Mouse (Mus musculus): ENCODE data around the gene Klhl26.

Klhl26 gene

DNA sequence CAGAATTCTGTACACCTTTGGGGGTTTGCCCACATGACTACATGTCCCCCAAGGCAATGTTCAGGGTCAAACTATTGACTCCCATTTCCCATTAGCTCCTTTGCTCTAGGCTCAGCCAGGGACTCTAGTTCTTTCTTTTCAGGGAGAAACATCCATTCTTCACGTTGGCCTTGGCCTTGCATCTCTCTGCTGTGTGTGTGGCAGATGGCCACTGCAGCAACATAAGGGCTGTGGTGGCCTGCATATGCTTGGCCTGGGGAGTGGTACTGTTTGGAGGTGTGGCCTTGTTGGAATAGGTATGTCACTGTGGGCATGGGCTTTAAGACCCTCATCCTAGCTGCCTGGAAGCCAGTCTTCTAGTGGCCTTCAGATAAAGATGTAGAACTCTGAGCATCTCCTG lies 30.8 kb downstream of the Klhl26 start:
- DNase-seq (ENCODE audit: low read depth), result no peak

DNA sequence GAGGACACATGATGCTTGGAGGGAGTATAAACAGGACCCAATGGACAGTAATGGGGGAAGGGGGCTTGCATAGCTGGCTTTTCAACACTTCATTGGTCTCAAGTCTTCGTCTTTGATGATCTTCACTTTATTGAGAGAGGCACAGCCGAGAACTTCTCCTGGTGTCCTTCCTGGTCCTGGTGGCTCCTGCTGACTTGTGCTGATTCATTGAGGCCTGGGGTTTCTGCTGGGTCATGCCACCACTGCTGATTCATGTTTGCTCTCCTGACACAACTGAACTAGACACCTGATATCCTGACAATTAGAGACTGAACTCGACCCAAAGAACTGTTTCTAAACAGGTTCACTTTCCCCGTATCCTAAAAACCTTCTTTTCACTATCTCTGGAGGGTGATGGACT lies 33.4 kb downstream of the Klhl26 start:
- DNase-seq (ENCODE audit: low read depth), result no peak

DNA sequence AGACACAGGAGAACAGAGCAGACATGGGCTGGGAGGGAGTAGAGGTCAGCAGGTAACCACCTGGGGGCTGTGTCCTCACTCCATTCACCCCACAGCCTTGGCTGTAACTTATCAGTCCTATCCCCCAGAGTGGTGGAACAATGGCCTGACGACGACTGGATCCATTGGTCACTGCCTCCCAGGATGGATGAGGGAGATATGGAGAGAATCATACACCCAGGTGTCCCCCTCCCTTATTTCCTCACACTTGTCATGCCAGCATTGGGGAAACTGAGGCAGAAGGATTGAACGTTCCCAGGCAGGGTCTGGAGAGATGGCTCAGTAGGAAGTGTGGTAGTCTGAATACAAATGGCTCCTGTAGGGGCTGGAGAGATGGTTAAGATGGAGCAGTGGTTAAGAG lies 35.2 kb downstream of the Klhl26 start:
- DNase-seq (ENCODE audit: low read depth), result no peak

DNA sequence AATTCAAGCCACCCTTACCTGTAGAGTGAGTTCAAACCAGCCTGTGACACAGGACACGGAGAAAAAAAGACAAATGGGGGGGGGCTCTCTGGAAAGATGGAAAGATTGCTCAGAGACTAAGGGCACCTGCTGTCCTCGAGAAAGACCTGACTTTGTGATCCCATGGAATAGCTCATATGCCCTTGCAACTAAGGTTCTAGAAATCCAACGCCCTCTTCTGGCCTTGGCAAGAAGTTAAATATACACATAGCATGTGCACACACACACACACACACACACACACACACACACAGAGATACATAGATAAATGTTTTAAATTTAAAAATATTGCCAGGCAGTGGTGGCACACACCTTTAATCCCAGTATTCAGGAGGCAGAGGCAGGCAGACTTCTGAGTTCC lies 36.5 kb downstream of the Klhl26 start:
- DNase-seq (ENCODE audit: low read depth), result peak; percentile 39

DNA sequence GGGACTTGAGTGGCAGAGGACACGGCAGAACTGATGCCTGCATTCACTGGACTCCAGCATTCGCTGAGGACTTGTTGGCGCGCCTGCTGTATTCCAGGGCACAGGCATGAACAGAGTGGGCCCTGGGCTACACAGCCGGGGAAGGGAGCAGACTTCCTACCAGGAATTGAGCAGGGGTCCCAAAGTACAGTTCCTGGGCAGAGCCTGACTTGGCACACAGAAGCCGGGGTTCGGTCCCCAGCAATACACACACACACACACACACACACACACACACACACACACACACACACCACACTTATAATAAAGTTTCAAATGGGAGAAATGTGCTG lies 37.0 kb downstream of the Klhl26 start:
- no peak for DNase-seq (ENCODE audit: low read depth)

DNA sequence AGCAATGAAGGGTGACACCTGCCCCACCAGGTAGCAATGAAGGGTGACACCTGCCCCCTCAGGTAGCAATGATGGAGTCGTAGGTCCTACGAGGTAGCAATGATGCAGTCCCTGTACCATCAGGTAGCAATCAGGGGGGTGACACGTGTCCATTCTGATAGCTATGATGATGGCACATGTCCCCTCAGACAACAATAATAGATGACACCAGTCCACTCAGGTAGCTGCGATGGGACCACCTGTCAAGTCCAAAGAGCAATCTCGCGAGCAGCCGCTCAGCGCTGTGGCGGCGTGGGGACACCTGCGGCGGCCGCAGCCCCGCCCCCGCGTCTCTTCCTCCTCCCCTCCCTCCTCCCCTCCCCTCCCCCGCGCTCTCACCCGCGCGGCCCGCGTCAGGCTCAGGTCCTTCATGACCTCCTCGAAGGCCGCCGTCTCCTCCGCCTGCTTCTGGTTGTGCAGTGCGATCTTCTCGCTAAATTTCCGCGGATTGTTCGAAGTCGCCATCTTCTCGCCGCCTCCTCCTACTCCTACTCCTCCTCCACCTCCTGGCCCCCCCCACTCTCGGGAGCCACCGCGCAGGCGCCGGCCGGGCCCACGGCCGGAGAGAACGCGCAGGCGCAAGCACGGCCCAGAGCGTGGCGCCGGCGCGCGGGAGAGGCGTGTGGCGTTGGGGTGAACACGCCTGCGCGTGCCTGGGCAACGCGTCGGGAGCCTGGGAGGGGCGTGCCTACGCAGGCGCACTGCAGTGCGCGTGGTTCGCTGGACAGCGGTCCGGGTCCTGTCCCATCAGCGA lies 37.5 kb downstream of the Klhl26 start, which contains the start of gene Crtc1:
Gene Crtc1 (minus strand): TSS at position 525 of the 793 bp plus-strand sequence.
- peak; percentile 98 for DNase-seq (ENCODE audit: low read depth)

DNA sequence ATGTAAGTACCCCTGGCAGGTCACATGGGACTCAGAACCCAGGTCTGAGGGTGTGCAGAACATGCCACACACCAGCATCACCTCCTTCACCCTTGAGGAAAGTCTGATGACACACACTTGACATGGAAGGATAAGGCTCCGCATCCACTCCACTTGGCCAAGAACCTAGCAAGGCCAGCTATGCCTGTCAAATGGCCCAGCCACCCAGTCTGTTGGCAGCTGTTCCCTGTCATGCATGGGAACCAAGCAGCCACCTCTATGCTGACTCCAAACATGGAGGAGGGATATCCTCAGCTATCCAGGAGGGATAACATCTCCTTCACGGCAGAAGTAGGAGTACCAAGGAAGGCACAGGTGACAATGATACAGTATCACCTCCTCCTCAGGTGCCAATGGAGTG lies 38.3 kb downstream of the Klhl26 start:
- no peak for DNase-seq (ENCODE audit: low read depth)

DNA sequence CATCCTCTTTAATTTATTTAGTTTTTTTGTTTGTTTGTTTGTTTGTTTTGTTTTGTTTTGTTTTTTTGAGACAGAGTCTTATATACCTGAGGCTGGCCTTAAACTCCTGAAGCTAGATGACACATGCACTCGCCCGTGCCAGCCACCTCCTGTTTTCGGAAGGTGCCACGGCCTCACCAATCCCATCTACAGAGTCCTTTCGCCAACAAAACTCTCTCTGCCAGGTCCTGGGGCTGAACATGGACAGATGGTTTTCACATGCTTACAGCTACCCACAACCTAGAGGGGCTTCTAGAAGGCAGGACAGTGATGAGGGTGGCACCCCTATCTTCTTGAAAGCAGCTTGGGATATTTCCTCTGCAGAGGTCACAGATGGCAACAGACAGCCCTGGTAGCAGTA lies 41.6 kb downstream of the Klhl26 start:
- DNase-seq (ENCODE audit: low read depth), result no peak

DNA sequence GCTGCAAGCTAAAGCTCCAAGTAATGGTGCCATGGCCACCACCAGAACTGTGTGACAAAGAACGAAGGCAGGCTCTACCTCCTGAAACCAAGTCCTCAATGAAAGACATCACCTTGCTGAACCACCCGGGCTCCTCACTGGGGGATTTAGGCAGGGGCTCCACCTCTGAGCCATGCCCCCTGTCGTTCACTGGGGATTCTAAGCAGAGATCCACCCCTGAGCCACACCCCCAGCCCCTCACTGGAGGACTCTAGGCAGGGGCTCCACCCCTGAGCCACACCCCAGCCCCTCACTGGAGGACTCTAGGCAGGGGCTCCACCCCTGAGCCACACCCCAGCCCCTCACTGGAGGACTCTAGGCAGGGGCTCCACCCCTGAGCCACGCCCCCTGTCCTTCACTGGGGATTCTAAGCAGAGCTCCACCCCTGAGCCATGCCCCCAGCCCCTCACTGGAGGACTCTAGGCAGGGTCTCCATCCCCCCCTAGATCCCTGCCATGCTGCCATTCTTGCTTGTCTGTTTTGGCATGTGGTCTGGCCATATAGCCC lies 43.7 kb downstream of the Klhl26 start:
- no peak for DNase-seq (ENCODE audit: low read depth)

DNA sequence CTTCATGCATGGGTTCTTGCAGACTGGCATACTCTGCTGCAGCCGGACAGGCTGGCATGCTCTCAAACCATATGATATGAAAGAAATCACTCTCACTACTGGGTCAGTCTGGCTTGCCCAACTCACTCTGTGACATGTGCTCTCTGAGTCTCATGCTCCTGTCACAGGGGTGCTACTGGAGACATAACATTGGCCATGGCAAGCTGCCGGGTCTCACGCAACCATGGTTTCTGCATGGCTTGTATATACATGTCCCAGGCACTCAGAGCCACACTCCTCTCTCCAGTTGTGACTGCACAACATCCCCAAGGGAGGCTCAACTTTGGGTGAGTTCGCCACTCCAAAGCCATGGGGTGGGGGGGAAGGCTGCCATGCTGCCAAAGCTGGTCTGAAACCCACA lies 45.6 kb downstream of the Klhl26 start:
- DNase-seq (ENCODE audit: low read depth), result no peak

DNA sequence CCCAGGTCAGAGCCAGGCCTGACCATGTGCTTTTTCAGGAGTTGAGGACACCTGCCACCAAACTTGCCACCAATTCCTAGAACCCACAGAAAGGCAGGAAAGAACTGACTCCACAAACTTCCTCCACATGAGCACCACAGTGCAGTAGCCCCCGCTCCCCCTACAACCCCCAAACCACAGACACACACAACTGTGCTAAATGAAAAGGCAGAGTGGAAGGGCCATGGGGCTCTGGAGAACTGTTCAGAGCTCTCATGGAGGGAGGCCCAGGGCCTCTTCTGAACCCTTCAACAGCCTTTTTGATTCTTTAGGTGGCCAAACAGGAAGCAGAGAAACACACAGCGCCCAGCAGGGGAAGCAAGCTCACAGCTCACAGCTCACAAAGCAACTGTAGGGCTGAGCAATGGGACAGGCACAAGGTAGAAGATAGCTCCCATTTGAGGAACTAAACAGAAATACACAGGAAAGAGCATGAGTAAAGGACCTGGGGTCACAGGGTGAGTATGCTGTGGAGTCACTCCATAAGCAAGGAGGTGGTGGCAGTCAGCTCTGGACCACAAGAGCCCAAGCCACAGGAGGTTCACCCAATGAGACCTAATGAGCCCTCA lies 50.4 kb downstream of the Klhl26 start:
- DNase-seq (ENCODE audit: low read depth), result peak; percentile 25

DNA sequence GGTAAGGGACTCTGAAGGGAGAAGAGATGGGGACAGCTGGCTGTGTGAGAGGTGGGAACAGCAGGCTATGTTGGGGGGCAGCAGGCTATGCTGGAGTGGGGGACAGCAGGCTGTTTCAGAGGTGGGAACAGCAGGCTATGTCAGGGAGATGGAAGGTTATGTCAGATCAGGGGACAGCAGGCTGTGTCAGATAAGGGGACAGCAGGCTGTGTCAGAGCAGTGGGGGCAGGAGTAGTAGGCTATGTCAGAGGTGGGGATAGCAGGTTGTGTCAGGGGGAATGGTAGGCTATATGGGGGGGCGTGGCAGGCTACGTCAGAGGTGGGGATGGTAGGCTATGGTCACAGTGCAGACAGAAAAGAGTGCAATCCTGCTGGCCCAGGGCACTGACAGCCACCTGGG lies 54.0 kb downstream of the Klhl26 start:
- no peak for DNase-seq (ENCODE audit: low read depth)

DNA sequence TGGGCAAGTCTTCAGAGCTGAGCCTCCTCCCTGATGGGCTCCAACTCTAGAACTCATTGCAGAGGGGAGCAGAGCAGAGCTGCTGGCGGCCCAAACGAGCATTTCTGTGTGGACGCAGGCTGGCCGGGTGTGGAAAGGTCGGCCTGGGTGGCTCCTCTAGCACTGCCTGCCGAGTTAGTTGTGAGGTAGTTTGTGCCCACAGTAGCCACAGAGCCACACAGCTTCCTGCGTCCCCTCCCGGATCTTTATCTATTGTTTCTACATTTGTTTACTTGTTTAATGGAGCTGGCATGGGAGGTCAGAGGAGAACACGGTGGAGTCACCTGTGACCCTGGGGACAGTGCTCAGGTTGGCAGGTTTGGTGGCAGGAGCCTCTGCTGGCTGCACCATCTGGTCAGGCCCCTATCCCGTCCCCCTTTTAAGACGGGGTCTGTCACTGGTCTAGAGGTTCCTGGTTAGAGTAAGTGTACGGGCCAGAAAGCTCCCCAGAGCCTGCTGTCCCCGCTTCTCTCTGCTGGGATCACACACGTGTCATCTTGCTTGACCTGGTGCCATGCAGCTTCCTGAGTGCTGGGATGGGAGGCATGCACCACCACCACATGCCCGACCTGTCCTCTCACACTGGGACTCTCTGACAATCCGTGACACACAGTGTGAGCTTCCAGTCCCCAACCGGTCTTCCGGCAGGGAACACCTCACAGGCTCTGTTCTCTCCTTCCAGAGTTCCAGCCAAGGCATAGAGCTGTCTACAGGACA lies 55.2 kb downstream of the Klhl26 start:
- DNase-seq (ENCODE audit: low read depth), result no peak

DNA sequence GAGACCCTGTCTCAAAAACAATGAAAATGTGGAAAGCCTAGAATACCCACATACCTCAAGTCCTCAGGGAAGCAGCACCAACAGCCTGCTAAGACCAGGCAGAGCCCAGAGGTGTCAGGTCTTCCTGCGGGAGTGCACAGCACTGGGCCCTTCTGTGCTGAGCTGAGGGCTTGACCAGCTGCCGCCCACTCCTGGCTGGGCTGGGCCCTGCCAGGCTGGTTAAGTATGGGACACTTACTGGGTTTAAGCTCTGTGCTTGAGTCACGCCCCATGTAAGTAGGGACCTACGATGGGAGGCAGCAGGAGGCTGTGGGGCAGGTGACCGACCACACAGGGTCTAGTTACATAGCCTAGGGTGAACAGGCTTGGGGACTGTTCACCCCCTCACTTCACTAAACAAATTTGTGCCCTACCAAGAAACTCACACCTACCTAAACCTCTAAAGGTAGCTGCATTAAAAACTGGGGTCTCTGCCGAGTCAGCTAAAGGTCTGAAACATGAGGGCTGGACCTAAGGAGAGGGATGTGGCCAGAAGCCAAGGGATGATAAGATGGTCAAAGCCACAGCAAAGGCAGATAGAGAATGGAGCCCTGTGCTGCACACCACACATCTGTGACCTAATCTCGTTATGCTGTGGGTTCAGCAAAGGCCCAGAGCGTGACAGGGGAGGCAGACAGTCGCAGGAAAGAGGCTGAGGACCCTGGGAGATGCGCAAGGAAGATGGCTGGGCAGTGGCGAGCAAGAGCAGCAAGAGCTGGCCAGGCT lies 56.7 kb downstream of the Klhl26 start:
- no peak for DNase-seq (ENCODE audit: low read depth)

DNA sequence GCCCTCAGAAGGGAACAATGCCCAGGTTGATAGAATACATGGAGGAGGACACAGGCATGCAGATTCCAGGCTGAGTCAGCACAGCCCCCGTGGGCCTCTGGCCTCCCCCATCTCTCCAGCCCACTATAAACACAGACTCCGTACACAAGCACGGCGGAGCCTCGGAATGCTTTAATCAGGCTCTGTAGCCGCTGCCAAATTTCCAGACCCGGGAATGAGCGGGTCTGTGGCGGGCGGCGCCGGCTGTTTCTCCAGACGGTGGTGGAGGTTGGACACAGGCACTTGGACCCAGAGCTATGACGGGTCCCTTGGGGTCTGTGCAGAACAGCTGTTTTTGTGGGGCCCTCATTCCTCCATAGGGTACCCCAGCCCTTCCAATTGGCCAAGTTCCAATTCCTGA lies 57.8 kb downstream of the Klhl26 start:
- no peak for DNase-seq (ENCODE audit: low read depth)

DNA sequence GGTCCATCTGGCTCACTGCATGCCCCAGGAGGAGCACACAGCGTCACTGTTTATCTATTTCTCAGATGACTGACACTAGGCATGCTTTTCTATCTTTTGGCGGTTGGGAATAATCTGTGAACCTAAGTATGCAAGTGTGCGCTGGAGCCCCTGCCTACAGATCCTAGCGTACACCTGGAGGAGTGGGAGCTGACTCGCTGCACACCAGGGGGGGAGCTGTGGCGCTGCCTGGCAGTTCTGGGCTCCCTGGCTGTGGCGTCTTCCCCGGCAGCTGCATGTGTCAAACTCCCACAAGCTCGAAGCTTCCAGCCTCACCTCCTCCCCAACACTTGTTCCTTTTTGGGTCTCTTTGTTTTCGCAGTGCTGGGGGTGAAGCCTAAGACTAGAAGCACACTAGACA lies 58.9 kb downstream of the Klhl26 start:
- no peak for DNase-seq (ENCODE audit: low read depth)

DNA sequence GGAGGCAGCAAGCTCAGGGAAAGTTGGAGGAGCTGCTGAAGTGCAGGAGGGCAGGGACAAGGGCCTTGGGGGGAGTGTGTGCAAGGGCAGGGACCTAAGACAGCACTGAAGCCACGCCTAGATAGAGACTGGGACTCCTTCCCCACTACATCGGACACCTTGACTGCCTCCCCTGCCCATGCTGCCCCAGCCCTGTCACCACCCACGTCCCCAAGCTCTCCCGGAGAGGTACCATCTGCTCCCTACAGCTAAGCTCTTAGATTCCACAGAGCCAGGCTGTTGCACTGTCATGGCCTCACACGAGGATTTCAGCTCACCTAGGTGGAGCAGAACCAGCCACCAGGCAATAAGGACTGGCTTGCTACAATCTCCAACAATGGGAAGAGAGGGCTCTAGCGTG lies 59.8 kb downstream of the Klhl26 start:
- DNase-seq (ENCODE audit: low read depth), result no peak

DNA sequence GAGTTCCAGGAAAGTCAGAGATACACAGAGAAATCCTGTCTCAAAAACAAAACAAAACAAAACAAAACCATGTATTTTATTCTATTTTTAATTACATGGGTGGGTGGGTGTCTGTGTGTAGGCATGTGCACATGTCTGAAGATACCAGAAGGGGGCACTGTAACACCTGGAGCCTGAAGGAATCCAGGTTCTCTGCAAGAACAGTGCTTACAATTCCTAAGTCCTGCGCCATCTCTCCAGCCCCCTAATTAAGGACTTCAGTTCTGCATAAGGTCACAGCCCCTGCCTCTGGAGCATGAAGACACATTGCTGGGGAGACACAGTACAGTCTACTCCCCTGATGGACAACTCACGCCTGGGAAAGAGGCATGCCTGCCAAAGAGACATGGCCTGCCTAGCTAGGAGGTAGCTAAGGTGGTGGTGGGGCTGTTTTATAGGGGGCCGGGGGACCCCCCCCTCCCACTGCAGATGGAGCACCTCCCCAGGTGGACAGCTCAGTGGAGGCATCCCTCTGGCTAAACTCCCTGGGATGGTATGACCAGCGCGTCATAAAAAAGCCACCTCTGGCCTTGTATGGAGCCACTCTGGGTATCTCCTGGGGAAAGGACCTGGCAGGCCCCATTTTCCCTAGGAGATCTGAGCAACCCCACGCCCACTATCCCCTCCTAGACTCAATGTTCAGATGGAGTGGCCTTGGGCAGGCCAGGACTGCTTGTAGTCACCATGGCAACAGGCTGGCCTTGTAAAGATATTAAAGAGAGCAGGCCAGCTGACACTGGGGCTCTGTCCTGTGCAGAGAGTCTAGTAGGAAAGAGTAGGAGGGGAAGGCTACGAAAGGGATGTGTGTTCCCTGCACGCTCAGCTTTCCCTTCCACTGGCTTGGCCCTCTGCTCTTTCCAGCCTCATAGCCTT lies 61.0 kb downstream of the Klhl26 start:
- peak; percentile 68 for DNase-seq (ENCODE audit: low read depth)

DNA sequence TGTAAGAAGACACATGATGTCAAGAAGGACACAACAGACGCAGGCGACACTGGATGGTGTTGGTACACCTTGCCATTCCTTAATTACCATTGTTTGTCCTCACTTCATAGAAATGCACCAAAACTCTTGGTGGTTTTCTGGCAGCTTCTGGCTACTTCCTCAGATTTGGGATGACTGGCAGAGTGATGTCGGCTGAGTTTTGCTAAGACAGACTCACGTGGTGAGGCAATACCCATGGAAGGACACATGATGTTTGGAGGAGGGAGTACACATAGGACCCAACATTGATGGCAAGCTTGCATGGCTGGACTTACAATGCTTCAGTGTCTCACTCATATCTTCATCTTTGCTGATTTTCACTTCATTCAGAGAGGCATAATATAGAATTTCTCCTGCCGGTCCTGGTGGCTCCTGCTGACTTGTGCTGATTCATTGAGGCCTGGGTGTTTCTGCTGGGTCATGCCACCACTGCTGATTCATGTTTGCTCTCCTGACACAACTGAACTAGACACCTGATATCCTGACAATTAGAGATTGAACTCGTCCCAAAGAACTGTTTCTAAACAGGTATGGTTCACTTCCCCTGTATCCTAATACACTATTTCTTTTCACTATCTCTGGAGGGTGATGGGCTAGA lies 62.3 kb downstream of the Klhl26 start:
- DNase-seq (ENCODE audit: low read depth), result no peak

DNA sequence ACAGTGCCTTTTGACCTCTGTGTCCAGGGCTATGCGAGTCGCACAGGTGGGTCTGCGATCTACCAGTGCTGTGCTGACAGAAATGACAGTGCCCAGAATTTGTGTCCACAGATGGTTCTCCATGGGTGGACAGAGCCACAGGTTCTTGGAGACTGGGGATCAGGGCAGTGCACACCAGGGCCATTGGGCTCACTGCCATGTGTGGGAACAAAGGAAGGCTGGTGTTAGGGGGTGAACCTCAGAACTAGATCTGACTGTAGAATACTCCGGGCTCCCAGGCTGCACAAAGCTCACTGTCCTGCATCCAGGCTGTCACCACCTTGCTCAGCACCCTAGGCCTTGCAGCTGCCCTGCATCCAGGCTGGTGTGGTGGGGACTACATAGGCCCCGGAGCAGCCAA lies 66.5 kb downstream of the Klhl26 start:
- DNase-seq (ENCODE audit: low read depth), result no peak

DNA sequence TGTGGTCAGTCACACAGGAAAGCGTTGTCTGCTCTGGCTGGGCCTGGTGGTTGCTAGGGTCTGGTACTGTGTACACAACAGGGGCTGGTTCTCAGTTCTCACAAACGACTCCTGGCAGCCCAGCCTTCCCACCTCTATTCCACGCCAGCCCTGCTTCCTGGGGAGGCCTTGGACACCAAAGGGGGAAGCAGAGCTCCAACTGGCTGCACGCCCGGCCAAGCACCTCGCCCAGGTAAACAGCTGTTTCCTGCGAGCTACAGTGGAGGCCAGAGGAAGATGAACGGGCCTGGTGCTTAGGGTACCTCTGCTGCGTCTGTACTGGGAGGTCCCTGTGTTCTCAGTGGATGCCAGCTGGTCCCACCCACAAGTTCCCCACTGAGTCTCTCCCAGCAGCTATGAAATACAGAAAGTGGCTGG lies 67.3 kb downstream of the Klhl26 start:
- no peak for DNase-seq (ENCODE audit: low read depth)

All from induced T-regulatory cell, adult 2 months (primary cell).